Mouse (Mus musculus) embryonic fibroblast, embryonic 13.5 days (primary cell): Measurements from ENCODE around the gene Dock8.

ENCODE experiments used
- CTCF ChIP-seq: IDR thresholded peaks from 2 replicates; pipeline ENCODE4 v1.5.1; 2011; ENCODE audit warnings: mild to moderate bottlenecking, control low read depth, low read length, moderate library complexity, borderline replicate concordance; ENCODE audit not compliant: insufficient read depth
- POLR2A ChIP-seq: IDR thresholded peaks from 2 replicates; pipeline ENCODE4 v1.6.1; 2011; ENCODE audit warnings: low read depth, mild to moderate bottlenecking, control low read depth, low read length, moderate library complexity

DNA sequence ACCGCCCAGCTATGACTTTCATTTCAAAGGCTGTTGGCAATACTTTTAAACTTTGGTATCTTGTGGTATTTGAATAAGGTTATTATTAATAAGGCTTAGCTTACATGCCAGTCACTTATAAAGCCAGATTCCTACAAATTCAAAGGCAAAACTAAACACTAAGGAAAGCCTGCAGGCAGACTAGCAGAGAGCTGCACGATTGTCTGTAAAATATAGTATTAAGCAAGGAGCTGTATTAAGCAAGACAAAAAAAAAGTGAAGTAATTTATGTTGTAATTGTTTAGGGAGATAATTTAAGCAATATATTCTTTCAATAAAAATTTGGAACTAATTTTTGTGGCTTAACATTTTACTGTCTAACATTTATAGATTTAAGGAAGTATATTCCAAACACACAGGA is 32.4 kb upstream of the Dock8 start:
- TF ChIP-seq CTCF (no peak), POLR2A (no peak)
